Mouse (Mus musculus) Patski (cell line): ENCODE results near the gene Epb41l4b. TPM values are rescaled to one million over a fixed set of nuclear protein-coding genes. Genes with fewer than 3 reads are reported as not detected.

Experiments used
- ATAC-seq: fragments of 100-300 bp; one replicate; pipeline ENCODE4 v1.8.0; 2021
- CTCF ChIA-PET: fragments of 350-600 bp; sonication (Branson Sonifier 250); formaldehyde crosslinking; loops from one replicate; lab custom pipeline; 2022; ENCODE audit warnings: inconsistent platforms; lab: Charles Lee
- POLR2A ChIA-PET: fragments of 350-600 bp; sonication (Branson Sonifier 250); formaldehyde crosslinking; loops from one replicate; lab custom pipeline; 2022; ENCODE audit warnings: antibody characterized with exemption, inconsistent platforms; lab: Charles Lee
- DNase-seq: peaks from one replicate; pipeline ENCODE4 v3.0.0-alpha.2; 2011; ENCODE audit warnings: low read depth, low spot score
- H3K27me3 ChIP-seq: fragments of 371-371 bp; one replicate; pipeline ENCODE4 v1.5.1; 2021
- CTCF ChIP-seq: fragments of 100-300 bp; IDR thresholded peaks from one replicate; pipeline ENCODE4 v1.5.1; 2021
- in situ Hi-C: fragments of 300-500 bp; cut with MboI; formaldehyde crosslinking; loops from 3 replicates; pipeline ENCODE4 v1.11.1; 2018; ENCODE audit warnings: low pct_unique_long_range_greater_than_20kb, mixed read lengths
- polyA plus RNA-seq: library from polyadenylated mRNA; unstranded; gene quantifications from one replicate; pipeline ENCODE4 v1.2.3, GENCODE M21; 2021

Gene Epb41l4b
- polyA plus RNA-seq, 1 experiment from 2014 or later = 0.22 TPM

DNA sequence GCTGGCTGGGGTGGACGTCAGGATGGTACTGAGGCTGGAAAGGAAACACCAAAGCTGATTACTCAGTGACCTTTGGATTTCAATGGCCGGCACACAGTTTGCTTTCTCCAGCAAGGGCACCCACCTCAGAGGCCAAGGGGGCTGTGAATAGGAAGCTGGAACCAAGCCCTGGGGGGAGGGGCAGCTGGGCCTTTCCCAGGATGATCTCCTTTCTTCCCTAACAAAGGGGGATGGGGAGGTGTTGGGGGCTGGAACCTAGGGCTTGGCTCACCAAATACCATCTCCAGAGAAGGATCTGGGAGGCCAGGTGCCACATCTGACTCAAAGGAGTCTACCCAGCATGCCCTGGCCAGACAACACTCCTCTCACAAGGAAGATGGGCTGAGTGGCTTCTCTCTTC, 78.4 kb downstream of the Epb41l4b start:
- DNase-seq (no peak), ATAC-seq (no peak)
- in situ Hi-C loops = no loop called here
- ChIA-PET POLR2A (interaction anchor here (0.6 kb wide), 1 partner anchor 151 kb away, joined by 4 read pairs; no protein-coding TSS in a partner anchor), CTCF (no interaction called here)
- no peak for TF ChIP-seq CTCF
- no peaks in the 10 kb centered on the region for H3K27me3 ChIP-seq

DNA sequence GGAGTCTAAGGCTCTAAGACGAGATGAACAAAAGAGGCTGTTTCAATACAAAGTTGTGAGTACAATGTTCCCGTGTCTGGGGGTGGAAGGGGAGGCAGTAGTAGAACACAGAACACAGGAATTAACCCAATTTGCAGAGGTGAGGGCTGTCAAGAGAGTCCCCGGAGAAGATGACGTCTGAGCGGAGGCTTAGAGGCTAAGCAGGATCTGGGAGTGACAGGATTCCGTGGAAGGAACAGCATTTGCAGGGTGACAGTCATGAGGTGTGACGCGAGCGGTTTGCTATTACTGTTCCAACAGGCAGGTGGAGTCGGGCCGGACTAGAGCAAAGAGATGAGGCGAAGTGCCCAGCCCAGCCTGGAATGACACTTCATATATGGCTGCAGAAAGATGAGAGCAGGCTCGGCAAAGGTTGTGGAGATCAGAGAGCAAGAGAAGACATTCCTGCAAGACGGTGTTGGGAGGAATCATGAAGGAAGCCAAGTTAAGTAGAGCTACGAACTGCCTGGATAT, 82.9 kb downstream of the Epb41l4b start:
- ChIA-PET POLR2A (no interaction called here), CTCF (no interaction called here)
- H3K27me3 ChIP-seq = peaks cover 8% of the 10 kb centered on the region
- in situ Hi-C loops = no loop called here
- TF ChIP-seq CTCF = no peak
- ATAC-seq = no peak
- no peak for DNase-seq

DNA sequence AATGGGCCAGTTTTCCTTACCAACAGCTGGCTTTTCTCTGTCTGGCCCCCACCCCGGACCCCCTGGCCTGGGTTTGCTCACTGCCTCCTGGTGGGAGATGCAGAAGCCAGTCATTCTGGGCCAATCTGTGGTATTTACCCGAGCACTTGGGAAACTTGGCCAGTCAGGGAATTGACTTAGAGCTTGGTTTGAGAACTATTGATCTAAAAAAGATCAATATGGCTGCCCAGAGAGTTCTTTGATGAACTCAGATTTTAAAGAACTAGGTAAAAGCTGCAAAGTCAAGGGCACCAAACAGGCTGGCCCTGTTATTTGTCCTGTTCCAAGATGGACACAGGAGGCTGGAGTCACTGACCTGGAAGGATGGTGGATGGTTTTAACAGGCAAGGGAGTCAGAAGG, 84.6 kb downstream of the Epb41l4b start:
- ChIA-PET POLR2A (no interaction called here), CTCF (interaction anchor here (1.3 kb wide), 1 partner anchor 54 kb away, joined by 3 read pairs; no protein-coding TSS in a partner anchor)
- in situ Hi-C loops = no loop called here
- ATAC-seq (no peak), DNase-seq (no peak)
- no peak for TF ChIP-seq CTCF
- H3K27me3 ChIP-seq = peaks cover 14% of the 10 kb centered on the region

DNA sequence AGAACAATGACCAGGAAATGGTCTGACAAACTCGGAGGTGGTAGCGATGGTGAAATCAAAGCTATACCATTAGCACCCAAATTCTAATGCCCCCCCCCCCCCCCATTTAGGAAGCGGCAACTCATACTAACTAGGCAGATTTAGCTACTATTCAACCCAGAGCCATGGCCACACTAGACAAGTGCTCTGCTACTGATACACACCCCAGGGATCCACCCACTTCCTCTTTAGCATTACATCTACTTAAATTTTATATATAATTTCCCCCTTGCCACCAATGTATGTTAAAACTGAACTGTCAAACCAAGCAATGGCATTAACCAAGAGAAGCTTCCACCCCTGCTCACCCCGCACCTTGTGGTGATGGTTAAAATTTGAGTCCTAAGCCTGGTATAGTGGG, 85.6 kb downstream of the Epb41l4b start:
- ChIA-PET POLR2A (no interaction called here), CTCF (no interaction called here)
- peaks cover 14% of the 10 kb centered on the region for H3K27me3 ChIP-seq
- TF ChIP-seq CTCF = no peak
- ATAC-seq (no peak), DNase-seq (no peak)
- in situ Hi-C loops = no loop called here

DNA sequence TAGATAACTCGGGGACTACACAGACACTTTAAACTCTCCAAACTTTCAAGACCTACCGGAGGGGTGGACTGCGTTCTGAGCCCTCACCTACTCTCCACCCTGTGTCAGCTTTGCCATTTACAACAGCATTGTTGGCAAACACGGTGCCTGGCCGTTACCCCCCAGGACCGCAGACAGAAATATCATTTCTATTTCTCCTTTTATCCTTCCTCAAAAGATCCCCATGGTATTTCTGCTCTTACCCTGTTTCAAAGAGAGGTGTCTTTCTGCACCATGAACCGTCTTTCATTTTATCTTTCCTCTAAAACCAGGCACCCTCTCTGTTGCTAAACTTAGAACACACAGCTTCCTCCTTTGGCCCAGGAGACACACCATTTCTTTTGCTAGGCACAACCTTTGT, 87.6 kb downstream of the Epb41l4b start:
- CTCF ChIA-PET = no interaction called here
- peaks cover 14% of the 10 kb centered on the region for H3K27me3 ChIP-seq

DNA sequence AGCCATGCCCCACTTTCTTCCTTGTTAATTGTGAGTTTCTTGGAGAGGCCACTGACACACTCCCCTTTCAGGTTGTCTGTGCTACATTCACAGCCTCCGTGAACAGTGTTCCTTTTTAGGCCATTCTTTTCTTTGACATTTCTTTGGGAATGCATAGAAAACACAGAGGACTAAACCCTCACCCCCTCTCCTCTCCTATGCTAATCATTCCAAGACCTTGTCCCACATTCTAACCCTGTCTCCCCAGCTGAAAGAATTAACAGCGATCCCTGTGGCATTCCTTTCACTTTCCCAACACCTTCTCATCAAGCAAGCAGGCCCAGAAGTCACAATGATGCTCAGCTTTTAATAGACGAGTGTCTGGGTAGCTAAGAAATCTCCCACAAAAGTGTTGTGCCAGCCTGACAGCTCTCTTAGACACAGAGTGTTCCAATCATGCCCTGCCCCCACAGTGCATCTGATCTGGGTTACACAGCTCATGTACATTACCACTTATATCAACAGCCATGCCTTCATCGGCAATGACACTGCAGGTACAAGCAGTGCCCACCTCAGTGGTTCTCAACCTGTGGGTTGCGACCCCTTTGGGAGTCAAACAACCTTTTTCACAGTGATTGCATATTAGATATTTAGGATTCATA, 93.8 kb downstream of the Epb41l4b start:
- CTCF ChIA-PET = no interaction called here
- peaks cover 2% of the 10 kb centered on the region for H3K27me3 ChIP-seq
- no peak for TF ChIP-seq CTCF
- in situ Hi-C loops = no loop called here
- no peak for DNase-seq
- POLR2A ChIA-PET = no interaction called here
- ATAC-seq = no peak

More for the DNA sequence above, 87.6 kb downstream of the Epb41l4b start:
- POLR2A ChIA-PET = no interaction called here
- in situ Hi-C loops = no loop called here
- TF ChIP-seq CTCF = no peak
- no peak for DNase-seq
- ATAC-seq = no peak

DNA sequence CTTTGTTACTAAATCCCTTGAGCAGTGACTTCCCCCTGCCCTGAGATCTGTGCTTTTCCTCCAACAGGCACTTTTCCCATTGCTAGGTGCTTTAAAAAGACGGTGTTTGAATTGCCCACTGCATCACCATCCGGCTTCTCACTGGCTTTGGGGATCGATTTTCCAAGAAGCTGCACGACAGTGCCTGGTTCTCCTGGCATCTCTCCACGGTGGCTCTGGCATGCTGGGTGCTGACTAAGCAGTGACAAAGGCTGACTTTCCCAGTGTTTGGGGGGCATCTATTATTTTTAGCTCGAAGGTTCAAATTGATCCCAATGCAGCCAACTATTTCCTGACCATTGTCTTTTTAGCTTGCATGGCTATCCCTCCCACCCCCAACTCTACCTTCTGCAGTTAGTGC, 94.7 kb downstream of the Epb41l4b start:
- no peak for TF ChIP-seq CTCF
- ATAC-seq = no peak
- no peak for DNase-seq
- in situ Hi-C loops = no loop called here
- ChIA-PET POLR2A (no interaction called here), CTCF (no interaction called here)
- H3K27me3 ChIP-seq = no peaks in the 10 kb centered on the region

DNA sequence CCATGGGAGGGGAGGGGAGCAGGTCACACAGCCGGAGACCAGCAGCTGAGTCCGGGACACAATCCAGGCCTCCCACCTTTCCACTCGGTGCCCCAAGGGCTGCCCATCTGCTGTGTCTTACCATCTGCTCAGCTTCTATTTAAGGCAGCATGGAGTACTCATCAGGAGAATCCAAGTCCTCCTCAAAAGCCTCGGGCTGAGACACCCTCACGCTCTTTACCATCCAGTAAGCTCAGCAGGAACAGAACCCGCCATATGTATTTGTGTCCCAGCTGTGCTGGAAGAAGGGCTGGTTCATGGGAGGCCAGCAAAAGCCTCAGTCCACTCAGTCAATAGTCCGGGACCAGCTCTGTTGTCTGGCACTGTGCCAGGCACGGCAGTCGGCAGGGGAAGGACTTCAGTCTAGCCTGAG, 97.1 kb downstream of the Epb41l4b start:
- no peak for TF ChIP-seq CTCF
- ChIA-PET CTCF (no interaction called here), POLR2A (interaction anchor here (0.6 kb wide), 1 partner anchor 549 kb away, joined by 3 read pairs; no protein-coding TSS in a partner anchor)
- ATAC-seq = no peak
- no peak for DNase-seq
- in situ Hi-C loops = no loop called here
- H3K27me3 ChIP-seq = no peaks in the 10 kb centered on the region

DNA sequence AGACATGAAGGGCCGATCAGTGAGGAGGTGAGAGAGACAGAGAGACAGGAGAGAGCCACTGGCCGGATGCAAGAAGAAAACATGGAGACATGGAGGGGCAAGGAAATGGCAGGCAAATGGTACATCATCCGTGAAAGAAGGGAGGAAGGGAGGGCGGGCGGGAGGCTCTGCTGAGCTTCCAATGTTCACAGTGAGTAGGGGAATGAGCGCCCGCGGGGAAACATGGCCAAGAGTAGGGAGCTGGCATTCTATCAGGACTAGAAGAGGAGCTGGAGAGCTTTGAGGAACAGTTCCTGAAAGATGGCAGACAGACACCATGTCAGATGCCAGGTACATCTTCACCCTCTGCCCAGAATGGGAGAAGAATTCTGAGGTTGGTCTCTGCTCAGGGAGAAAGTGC, 99.6 kb downstream of the Epb41l4b start:
- no peak for ATAC-seq
- ChIA-PET CTCF (no interaction called here), POLR2A (no interaction called here)
- in situ Hi-C loops = no loop called here
- DNase-seq = no peak
- H3K27me3 ChIP-seq = no peaks in the 10 kb centered on the region
- TF ChIP-seq CTCF = no peak

DNA sequence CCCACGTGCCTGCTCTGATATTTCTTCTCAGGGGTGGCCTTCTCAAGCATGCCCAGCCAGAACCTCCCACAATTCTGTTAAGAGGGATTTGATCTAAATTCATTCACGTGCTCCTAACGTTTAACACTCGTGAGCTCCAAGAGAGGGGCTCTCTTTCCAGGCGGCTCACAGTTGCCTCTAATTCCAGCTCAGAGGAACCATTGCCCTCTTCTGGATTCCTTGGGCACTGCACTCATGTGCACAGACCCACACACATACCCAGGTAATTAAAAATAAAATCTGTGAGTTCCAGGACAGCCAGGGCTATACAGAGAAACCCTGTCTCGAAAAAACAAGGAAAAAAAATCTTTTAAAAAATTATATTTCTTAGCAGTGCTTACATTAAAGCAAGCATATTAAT, 101.6 kb downstream of the Epb41l4b start:
- CTCF ChIA-PET = interaction anchor here (1.6 kb wide), 1 partner anchor 18 kb away, joined by 3 read pairs; no protein-coding TSS in a partner anchor
- no peak for ATAC-seq
- in situ Hi-C loops = no loop called here
- POLR2A ChIA-PET = no interaction called here
- DNase-seq = no peak
- H3K27me3 ChIP-seq = no peaks in the 10 kb centered on the region
- TF ChIP-seq CTCF = no peak

DNA sequence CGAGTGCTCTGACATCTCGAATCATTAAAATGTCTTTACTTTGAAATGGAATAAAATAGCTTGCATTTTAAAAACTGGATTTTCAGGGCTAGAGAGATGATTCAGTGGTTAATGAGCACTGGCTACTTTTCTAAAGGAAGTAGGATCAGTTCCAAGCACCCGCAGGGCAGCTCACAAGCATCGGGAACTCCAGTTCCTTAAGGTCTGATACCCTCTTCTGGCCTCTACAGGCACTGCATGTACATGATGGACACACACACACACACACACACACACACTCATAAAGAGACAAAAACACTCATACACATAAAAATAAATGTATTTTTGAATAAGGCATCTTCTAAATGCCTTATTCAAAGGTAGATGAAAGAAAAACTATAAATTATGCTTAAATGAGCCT, 102.0 kb downstream of the Epb41l4b start:
- ChIA-PET POLR2A (no interaction called here), CTCF (no interaction called here)
- ATAC-seq (no peak), DNase-seq (no peak)
- in situ Hi-C loops = no loop called here
- no peak for TF ChIP-seq CTCF
- H3K27me3 ChIP-seq = no peaks in the 10 kb centered on the region
